Mouse (Mus musculus) spleen, adult 2 months (tissue): ENCODE measurements around the gene 1700013G24Rik.

Experiments
- CTCF ChIP-seq: fragments of 200-500 bp; IDR thresholded peaks from 2 replicates; pipeline ENCODE4 v1.5.1; 2011; ENCODE audit warnings: mild to moderate bottlenecking, inconsistent platforms; ENCODE audit not compliant: insufficient read depth, insufficient read length, insufficient replicate concordance; ENCODE audit errors: extremely low read depth
- POLR2A ChIP-seq: fragments of 200-500 bp; IDR thresholded peaks from 2 replicates; pipeline ENCODE4 v1.6.1; 2011; ENCODE audit warnings: low read depth, low read length, inconsistent platforms

- TF ChIP-seq CTCF (no peak), POLR2A (no peak)
Observed at GRCm38 (mm10) chr4:137500953-137501352, 47.9 kb downstream of the 1700013G24Rik start.
